Mouse (Mus musculus) forebrain, embryonic 12.5 days (tissue): Measurements from ENCODE around the gene Galnt10. TPM values are rescaled to one million over a fixed set of nuclear protein-coding genes. Genes with fewer than 3 reads are reported as not detected.

ENCODE experiments used
- ATAC-seq: fragments of 200-750 bp; cut with Nextera tagmentation; 2 replicates; pipeline ENCODE4 v1.8.0; 2017; ENCODE audit warnings: moderate TSS enrichment; ENCODE audit not compliant: low FRiP score
- H3K27ac ChIP-seq: fragments of 300-500 bp; sonication (generic); 2 replicates; pipeline ENCODE4 v1.5.1; 2016; ENCODE audit warnings: mild to moderate bottlenecking
- H3K27me3 ChIP-seq: fragments of 300-500 bp; sonication (generic); 2 replicates; pipeline ENCODE4 v1.6.1; 2016; ENCODE audit warnings: mild to moderate bottlenecking
- H3K36me3 ChIP-seq: fragments of 300-500 bp; sonication (generic); replicated peaks from 2 replicates; pipeline ENCODE4 v1.6.1; 2016; ENCODE audit warnings: mild to moderate bottlenecking
- H3K4me1 ChIP-seq: fragments of 300-500 bp; sonication (generic); 2 replicates; pipeline ENCODE4 v1.6.1; 2016
- H3K4me2 ChIP-seq: fragments of 300-500 bp; sonication (generic); 2 replicates; pipeline ENCODE4 v1.6.1; 2016; ENCODE audit warnings: mild to moderate bottlenecking, moderate library complexity
- H3K4me3 ChIP-seq: fragments of 300-500 bp; sonication (generic); replicated peaks from 2 replicates; pipeline ENCODE4 v1.5.1; 2016; ENCODE audit warnings: mild to moderate bottlenecking
- H3K9ac ChIP-seq: fragments of 300-500 bp; sonication (generic); 2 replicates; pipeline ENCODE4 v1.6.1; 2016; ENCODE audit warnings: mild to moderate bottlenecking
- H3K9me3 ChIP-seq: fragments of 300-500 bp; sonication (generic); 2 replicates; pipeline ENCODE4 v1.6.1; 2016
- WGBS: fragments of 180-500 bp; shearing (Covaris S2); methylation state at CpG from one replicate; pipeline ENCODE4 v1.1.7; 2016; 5-methylcytosine and 5-hydroxymethylcytosine counted together
- polyA plus RNA-seq: library from polyadenylated mRNA; unstranded; fragments of >200 nt; fragmentation: Nextera tagmentation; extraction: Ambion mirVana; gene quantifications from 2 replicates; pipeline ENCODE4 v1.2.1, GENCODE M21; 2016

The Galnt10 gene
- polyA plus RNA-seq, 1 experiment from 2014 or later = 16.8 TPM

GRCm38 (mm10) chr11:57786616-57787418, 141.6 kb downstream of the Galnt10 start:
- peaks cover 38% of the 10 kb centered on the region for H3K27me3 ChIP-seq
- H3K4me2 ChIP-seq = no peak overlapping the region
- ATAC-seq = peak; percentile 60; the same call in 1 of the 2 replicates
- H3K9me3 ChIP-seq = no peaks in the 10 kb centered on the region
- 29% methylated on average over 18 of the region's 18 CpGs for WGBS
- 0 out of 2 replicates have a peak, but pooled peaks cover 4% of the 10 kb centered on the region for H3K36me3 ChIP-seq
- no peak overlapping the region for H3K4me3 ChIP-seq
- H3K27ac ChIP-seq = 0 out of 2 replicates have a peak overlapping the region, but pooled peaks have one; percentile 31
- peaks cover 16% of the 10 kb centered on the region for H3K4me1 ChIP-seq
- peak overlapping the region; percentile 36; the same call in 1 of the 2 replicates for H3K9ac ChIP-seq

GRCm38 (mm10) chr11:57787913-57788312, 142.7 kb downstream of the Galnt10 start:
- Histone ChIP-seq H3K27ac (no peak overlapping the region), H3K4me2 (no peak overlapping the region), H3K9ac (no peak overlapping the region), H3K4me1 (peaks cover 16% of the 10 kb centered on the region), H3K27me3 (peaks cover 35% of the 10 kb centered on the region), H3K4me3 (no peak overlapping the region), H3K9me3 (no peaks in the 10 kb centered on the region), H3K36me3 (0 out of 2 replicates have a peak, but pooled peaks cover 4% of the 10 kb centered on the region)
- WGBS = 36% methylated on average over 3 of the region's 3 CpGs
- no peak for ATAC-seq

GRCm38 (mm10) chr11:57790866-57791535, 145.8 kb downstream of the Galnt10 start:
- Histone ChIP-seq H3K4me2 (no peak overlapping the region), H3K4me3 (no peak overlapping the region), H3K36me3 (no peaks in the 10 kb centered on the region), H3K27me3 (peaks cover 22% of the 10 kb centered on the region; the same call in 1 of the 2 replicates), H3K9ac (no peak overlapping the region), H3K27ac (no peak overlapping the region), H3K9me3 (no peaks in the 10 kb centered on the region), H3K4me1 (peaks cover 15% of the 10 kb centered on the region)
- WGBS = 25% methylated on average over 21 of the region's 21 CpGs
- ATAC-seq = no peak

- H3K9me3 ChIP-seq = no peaks in the 10 kb centered on the region
- no peak for ATAC-seq
- H3K4me3 ChIP-seq = no peak overlapping the region
- H3K27ac ChIP-seq = no peak overlapping the region
- H3K27me3 ChIP-seq = 0 out of 2 replicates have a peak, but pooled peaks cover 4% of the 10 kb centered on the region
- no peak overlapping the region for H3K4me2 ChIP-seq
- WGBS = 64% methylated on average over 6 of the region's 6 CpGs
- H3K9ac ChIP-seq = no peak overlapping the region
- H3K36me3 ChIP-seq = no peaks in the 10 kb centered on the region
- H3K4me1 ChIP-seq = peaks cover 2% of the 10 kb centered on the region; the same call in 1 of the 2 replicates
Observed at GRCm38 (mm10) chr11:57795086-57795485, 149.8 kb downstream of the Galnt10 start.

GRCm38 (mm10) chr11:57797828-57798227, 152.6 kb downstream of the Galnt10 start:
- H3K27me3 ChIP-seq = no peaks in the 10 kb centered on the region
- peaks cover 16% of the 10 kb centered on the region for H3K4me1 ChIP-seq
- no peak for ATAC-seq
- no peak overlapping the region for H3K4me3 ChIP-seq
- WGBS = 79% methylated on average over 9 of the region's 9 CpGs
- no peaks in the 10 kb centered on the region for H3K9me3 ChIP-seq
- no peak overlapping the region for H3K4me2 ChIP-seq
- no peaks in the 10 kb centered on the region for H3K36me3 ChIP-seq
- no peak overlapping the region for H3K9ac ChIP-seq
- no peak overlapping the region for H3K27ac ChIP-seq

GRCm38 (mm10) chr11:57799456-57799855, 154.2 kb downstream of the Galnt10 start:
- H3K27ac ChIP-seq = no peak overlapping the region
- no peak overlapping the region for H3K4me3 ChIP-seq
- no peaks in the 10 kb centered on the region for H3K36me3 ChIP-seq
- H3K4me2 ChIP-seq = no peak overlapping the region
- no peak for ATAC-seq
- H3K27me3 ChIP-seq = no peaks in the 10 kb centered on the region
- no peaks in the 10 kb centered on the region for H3K9me3 ChIP-seq
- H3K4me1 ChIP-seq = peaks cover 30% of the 10 kb centered on the region
- 89% methylated on average over 10 of the region's 10 CpGs for WGBS
- H3K9ac ChIP-seq = no peak overlapping the region

GRCm38 (mm10) chr11:57800266-57800951, 155.2 kb downstream of the Galnt10 start:
- no peak for ATAC-seq
- 17% methylated on average over 22 of the region's 22 CpGs for WGBS

GRCm38 (mm10) chr11:57800971-57801765, 155.9 kb downstream of the Galnt10 start, which contains the start of gene Sap30l:
Gene Sap30l, plus strand, starts transcription at chr11:57801637.
- whole genome bisulfite sequencing = under 1% methylated on average over 66 of the region's 66 CpGs
- no peaks in the 10 kb centered on the region for H3K27me3 ChIP-seq

More at GRCm38 (mm10) chr11:57800266-57800951, 155.2 kb downstream of the Galnt10 start:
- Histone ChIP-seq H3K4me2 (peak overlapping the region; percentile 96), H3K4me3 (peak overlapping the region; percentile 98), H3K9me3 (no peaks in the 10 kb centered on the region), H3K36me3 (no peaks in the 10 kb centered on the region), H3K27me3 (no peaks in the 10 kb centered on the region), H3K9ac (peak overlapping the region; percentile 76), H3K27ac (peak overlapping the region; percentile 65; the same call in 1 of the 2 replicates), H3K4me1 (peaks cover 32% of the 10 kb centered on the region)

GRCm38 (mm10) chr11:57801766-57802510, 156.7 kb downstream of the Galnt10 start:
- Histone ChIP-seq H3K4me1 (peaks cover 32% of the 10 kb centered on the region), H3K9me3 (no peaks in the 10 kb centered on the region)

More at GRCm38 (mm10) chr11:57800971-57801765, 155.9 kb downstream of the Galnt10 start, which contains the start of gene Sap30l:
- Histone ChIP-seq H3K4me2 (peak within 1 kb of the TSS; percentile 96), H3K27ac (peak within 1 kb of the TSS; percentile 70), H3K9ac (peak within 1 kb of the TSS; percentile 92), H3K4me1 (peaks cover 32% of the 10 kb centered on the region), H3K4me3 (peak within 1 kb of the TSS; percentile 98), H3K9me3 (no peaks in the 10 kb centered on the region), H3K36me3 (0 out of 2 replicates have a peak, but pooled peaks cover 2% of the 10 kb centered on the region)
- peak; percentile 98 for ATAC-seq

GRCm38 (mm10) chr11:57802511-57802870, 157.2 kb downstream of the Galnt10 start:
- WGBS = 2% methylated on average over 18 of the region's 18 CpGs
- no peak for ATAC-seq
- Histone ChIP-seq H3K4me1 (peaks cover 32% of the 10 kb centered on the region), H3K4me2 (peak overlapping the region; percentile 96), H3K36me3 (peaks cover 11% of the 10 kb centered on the region; the same call in 1 of the 2 replicates), H3K4me3 (peak overlapping the region; percentile 98), H3K9ac (peak overlapping the region; percentile 92), H3K27me3 (no peaks in the 10 kb centered on the region), H3K27ac (no peak overlapping the region), H3K9me3 (no peaks in the 10 kb centered on the region)

More at GRCm38 (mm10) chr11:57801766-57802510, 156.7 kb downstream of the Galnt10 start:
- peak; percentile 69 for ATAC-seq
- H3K9ac ChIP-seq = peak overlapping the region; percentile 92
- H3K27me3 ChIP-seq = no peaks in the 10 kb centered on the region
- H3K27ac ChIP-seq = peak overlapping the region; percentile 70
- H3K4me2 ChIP-seq = peak overlapping the region; percentile 96
- H3K4me3 ChIP-seq = peak overlapping the region; percentile 98
- peaks cover 9% of the 10 kb centered on the region; the same call in 1 of the 2 replicates for H3K36me3 ChIP-seq
- WGBS = under 1% methylated on average over 75 of the region's 85 CpGs

GRCm38 (mm10) chr11:57805047-57805446, 159.8 kb downstream of the Galnt10 start:
- Histone ChIP-seq H3K36me3 (peaks cover 34% of the 10 kb centered on the region), H3K27me3 (no peaks in the 10 kb centered on the region), H3K9ac (no peak overlapping the region), H3K4me2 (no peak overlapping the region), H3K27ac (no peak overlapping the region), H3K4me1 (peaks cover 31% of the 10 kb centered on the region), H3K9me3 (no peaks in the 10 kb centered on the region), H3K4me3 (no peak overlapping the region)
- no peak for ATAC-seq
- 80% methylated on average over 3 of the region's 3 CpGs for WGBS
